Mouse (Mus musculus): ENCODE data around the gene Sptbn4. TPM values are rescaled to one million over a fixed set of nuclear protein-coding genes. Genes with fewer than 3 reads are reported as not detected.
A peak's percentile ranks its signal among the peaks of the same experiment; 100 is the strongest.

Gene Sptbn4
- total RNA-seq, 2 experiments from 2014 or later: 132 to 146 TPM

DNA sequence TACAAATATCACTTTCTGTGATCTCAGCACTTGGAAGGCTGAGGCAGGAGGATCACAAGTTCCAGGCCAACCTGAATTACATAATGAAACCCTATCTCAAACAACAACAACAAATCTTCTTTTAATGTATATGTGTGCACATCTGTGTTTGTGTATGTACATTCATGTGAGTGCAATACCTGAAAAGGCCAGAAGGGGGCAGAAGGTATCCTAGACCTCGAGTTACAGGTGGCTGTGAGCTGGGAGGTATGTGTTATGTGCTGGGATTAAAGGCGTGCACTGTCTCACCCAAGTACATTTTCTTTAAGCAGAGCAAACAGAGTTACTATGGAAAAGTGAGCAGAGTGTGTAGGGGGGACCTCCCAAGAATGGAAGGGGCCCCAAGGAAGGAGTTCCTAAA, 18.4 kb downstream of the Sptbn4 start:
- no peak for DNase-seq

DNA sequence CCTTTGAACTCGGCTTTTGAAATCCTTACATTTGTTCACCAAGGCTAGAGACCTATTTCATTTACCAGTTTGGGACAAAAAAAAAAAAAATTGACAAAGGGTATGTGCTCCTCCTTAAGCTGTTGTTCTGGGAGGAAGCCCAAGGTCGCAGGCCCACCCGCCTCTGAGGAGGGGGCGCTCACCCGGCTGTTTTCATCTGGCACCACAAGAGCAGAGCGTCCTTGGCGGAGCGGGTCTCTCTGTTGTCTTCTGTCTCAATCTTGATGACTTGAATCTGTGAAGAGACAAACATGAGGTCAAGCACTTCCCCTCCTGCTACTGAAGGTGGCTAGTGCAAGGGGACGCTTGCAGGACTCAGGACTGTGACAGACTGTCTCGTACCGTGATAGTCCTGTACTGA, 19.5 kb downstream of the Sptbn4 start:
- no peak for DNase-seq

DNA sequence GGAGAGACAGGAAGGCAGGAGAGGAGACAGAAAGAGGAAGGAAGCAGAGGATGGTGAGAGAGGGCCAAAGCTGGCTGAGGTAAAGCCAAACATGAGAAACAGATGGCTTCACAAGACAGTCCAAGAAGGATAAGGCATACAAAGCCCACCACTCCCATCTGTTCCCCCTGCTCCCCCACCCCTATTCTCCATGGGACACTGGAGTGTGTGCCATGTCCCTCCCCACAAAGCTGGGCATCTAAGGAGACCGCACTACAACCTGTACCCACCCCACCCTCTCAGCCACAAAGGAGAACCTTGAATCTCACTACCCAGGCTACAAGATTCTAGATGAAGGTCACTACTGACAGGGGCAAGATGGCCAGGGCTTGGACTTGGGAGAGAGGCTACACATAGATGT, 20.1 kb downstream of the Sptbn4 start:
- DNase-seq: no peak

DNA sequence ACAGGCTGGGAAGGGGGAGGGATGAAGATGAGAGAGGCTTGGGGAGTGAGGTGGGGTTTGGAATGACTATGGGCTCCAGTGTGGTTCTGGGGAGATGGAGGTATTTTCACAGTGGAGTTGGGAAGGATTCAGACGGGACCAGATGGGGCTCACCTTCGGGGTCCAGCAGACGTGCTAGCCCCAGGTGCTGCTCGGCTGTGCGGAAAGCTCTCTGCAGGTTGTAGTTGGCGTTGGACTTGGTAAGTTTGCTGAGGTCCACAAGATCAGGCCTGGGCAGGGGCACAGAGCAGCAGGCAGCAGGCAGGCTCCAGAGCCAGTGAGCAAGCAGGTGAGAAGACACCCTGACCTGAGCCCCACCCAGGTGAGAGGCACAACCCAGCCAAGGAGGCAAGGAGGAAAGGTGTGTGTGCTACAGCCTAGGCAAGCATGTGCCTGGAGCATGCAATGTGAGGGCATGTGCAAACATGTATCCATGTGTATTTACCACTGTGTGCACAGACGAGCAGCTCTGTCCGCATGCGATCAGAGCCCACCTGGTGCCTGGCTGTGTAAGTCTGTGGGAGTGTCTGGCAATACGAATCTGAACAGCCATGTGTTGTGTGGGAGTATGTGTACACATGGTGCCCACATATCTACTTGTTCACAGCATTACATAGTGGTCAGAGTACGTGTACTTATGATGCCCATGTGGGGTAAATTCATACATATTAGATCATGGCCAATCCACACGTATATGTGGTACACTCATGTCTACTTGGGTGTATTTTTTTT, 23.7 kb downstream of the Sptbn4 start:
- DNase-seq: no peak

DNA sequence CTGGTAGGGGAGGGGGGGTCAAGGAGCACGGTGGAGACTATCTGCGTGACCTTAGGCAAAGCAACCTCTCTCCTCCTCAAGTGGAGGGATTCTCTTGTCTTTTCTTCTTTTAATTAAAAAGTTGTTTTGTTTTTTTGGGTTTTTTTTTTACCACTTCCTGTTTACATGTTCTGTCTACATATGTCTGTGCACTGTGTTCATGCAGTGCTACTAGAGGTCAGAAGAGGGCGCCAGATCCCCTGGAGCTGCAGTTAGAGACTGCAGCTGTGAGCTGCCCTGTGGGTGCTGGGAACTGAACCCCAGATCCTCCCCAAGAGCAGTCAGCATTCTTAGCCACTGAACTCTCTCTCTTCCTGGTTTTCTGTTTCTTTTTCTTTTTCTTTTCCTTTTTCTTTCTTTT, 28.4 kb downstream of the Sptbn4 start:
- DNase-seq: no peak

DNA sequence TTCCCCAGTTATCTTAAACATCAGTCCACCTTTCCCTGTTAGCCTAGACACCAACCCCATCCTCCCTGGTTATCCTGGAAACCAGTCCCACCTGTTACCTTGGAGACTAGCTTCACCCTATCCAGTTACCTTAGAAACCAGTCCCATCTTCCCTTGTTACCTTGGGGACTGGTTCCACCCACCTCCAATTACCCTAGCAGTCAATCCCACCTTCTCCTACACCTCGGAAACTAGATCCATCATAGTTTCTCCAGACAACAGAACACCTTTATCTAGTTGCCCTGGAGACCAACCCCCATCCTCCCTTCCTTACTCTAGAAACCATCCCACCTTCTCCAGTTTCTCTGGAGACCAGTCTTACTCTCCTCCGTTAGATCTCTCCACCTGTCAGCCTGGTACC, 30.3 kb downstream of the Sptbn4 start:
- DNase-seq: no peak

DNA sequence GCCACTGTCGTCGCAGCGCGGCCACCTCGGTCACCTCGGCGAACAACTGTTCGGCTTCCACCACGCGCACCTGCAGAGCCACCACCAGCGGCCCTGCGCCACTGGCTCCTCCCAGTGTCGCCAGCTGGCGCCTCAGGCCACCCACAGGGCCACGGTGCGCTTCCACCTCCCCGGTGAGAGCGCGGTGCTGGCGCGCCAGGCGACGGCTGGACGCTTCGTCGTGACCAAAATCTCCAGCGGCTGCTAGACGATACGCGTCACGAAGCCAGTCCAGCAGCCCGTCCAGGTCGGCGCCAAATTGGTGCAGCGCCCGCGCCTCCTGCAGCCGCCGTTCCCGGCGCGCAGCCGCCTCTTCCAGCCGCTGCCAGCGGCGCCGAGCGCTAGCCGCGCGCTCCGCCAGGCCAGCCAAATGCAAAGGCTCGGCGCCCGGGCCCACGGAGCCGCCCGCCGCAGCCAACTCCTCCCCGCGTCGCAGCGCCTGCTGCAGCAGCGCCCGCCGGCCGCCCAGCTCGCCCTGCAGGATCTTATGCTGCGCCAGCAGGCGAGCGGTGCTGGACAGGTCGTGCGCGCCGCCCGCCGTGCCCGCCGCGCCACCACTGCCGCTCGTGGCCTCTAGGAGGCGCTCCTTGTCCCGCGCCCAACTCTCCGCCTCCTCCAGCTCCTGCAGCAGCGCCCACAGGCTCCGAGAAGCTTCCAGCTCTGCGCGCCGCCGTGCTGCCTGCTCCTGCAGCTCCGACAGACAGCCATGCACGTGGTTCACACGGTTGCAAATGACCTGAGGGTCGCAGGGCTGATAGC, 38.9 kb downstream of the Sptbn4 start:
- peak; percentile 67 to 76 for DNase-seq

DNA sequence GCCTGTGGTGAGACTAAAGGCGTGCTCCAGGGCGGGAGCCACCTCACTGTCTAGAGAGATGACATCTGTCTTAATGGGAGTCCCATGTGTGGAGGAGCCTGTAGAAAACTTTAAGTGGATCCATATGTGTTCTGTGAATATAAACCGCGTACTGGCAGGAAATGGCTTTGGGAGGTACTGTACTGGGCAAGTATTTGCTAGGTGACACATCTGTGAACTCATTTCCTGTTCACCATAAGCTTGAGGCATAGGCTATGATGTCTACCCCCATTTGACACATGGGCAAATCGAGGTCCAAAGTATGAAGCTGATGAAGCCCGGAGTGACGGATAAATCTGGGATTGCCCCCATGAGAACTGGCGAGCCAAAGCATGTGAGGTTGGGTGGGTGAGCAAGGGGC, 39.7 kb downstream of the Sptbn4 start:
- DNase-seq: no peak

DNA sequence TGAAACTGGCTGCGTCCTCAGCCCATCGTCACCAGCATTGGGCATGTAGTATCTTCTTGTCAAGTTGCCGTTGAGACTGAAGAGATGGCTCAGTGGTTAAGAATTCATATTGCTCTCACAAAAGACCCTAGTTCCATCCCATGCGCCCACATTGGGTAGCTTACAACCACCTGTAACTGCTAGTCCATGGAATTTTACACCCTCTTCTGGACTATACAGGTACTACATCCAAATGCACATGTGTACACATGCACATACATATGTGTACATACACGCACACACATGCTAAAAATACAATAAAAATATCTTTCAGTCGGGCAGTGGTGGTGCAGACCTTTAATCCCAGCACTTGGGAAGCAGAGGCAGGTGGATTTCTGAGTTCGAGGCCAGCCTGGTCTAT, 41.0 kb downstream of the Sptbn4 start:
- DNase-seq: no peak

DNA sequence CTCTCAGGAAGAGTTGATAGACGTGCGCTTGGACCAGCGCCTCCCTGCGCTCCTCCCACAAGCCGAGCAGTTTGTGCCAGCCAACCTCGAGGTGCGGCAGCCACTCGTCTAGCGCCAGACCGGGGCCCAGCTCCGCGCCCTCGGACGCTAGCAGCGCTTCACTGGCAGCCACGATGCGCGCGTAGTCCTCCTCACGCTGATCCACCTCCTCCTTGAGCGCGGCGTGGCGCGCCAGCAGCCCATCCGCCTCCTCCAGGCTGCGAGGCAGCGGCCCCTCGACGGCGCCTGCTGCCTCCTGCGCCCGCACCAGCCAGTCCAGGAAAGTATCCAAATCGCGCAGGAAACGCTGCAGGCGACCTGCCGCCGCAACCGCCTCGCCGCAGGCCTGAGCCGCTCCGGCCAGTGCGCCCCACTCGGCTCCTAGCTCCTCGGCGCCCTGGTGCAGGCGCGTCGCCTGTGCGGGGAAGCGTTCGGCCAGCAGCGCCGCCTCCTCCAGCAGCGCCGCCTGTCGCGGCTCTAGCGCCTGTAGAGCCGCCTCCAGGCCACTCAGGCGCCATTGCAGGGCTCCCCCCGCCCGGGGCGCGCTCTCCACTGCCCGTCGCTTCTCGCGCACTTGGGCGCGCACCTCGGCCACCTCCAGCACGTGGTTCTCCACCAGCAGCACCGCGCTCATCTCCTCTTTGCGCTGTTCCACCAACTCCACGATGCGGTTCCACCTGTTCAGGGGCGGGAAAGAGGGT, 43.1 kb downstream of the Sptbn4 start:
- no peak for DNase-seq

DNA sequence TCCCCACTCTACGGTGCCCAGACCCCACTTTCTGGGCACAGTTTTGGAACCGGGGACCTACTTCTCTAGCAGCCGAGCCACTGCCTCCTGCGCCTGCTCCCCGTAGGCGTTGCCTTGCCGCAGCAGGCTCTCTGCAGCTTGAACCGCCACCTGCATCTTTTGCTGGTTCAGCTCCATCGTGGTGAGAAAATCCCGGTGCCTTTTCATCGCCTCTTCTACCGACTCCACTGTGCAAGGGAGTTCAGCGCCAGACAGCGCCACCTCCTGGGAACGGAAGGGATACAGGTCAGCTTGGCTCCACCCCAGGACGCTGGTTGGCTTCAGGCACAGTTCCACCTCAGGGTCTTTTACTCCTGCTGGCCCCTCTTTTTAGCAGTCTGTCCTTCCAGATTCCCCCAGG, 44.8 kb downstream of the Sptbn4 start:
- peak; percentile 65 to 69 for DNase-seq

DNA sequence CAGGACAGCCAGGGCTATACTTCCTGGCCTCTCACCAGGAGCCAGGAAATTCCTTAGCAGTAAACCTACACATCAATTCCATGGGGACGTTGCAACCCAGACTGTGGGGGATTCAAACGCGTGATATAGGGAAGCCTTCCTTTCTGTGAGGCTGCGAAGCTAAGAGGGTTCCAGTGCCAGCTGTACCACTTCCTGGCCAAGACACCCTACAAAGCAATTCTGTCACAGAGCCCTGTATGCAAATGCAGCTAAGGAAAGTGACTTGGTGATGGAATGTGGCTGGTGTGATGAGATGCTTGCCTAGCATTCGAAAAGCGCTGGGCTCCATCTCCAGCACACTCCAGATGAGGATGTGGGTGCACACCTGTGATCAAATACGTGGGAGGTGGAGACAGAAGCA, 46.9 kb downstream of the Sptbn4 start:
- no peak for DNase-seq

DNA sequence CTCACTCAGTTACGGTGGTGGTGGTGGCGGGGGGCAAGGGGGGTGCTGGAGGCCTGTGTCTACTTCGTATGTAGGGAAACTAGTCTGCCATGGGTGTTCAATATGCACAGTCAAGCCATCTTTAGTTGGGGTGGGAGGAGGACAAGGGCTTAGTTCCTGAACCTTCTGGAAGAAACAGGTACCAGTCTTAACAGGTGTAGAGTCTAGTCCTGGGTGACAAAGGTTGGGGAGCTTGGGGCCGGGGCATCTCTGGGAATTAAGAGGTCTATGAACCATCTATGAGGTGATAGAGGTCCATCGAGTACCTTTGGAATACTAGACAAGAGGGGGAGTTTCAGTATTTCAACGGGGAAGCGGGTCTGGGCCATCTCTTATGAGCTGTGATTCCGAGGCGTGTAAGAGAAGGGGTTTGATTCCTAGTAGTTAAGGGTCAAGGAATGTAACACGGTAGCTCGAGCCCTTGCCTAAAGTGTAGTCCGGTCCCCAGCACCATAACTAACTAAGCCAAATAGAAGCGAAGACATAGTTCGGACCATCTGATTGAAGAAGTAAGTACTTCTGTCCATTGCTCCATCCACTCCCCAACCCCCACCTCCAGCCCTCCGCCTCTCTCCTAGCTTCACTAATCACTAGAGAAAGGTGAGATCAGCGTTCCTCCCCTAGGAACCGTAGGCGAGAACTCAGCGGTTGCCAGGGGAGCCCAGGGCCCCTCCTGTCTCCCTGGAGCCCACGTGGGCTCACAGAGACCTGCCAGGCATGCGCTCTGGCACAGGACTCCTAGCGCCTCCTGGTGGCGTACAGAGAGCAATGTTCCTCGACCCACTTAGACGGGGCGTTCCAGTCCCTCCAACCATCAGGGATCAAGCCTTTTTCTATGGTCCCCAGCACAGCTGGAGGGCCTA, 50.2 kb downstream of the Sptbn4 start:
- DNase-seq: peak; percentile 56 to 60

DNA sequence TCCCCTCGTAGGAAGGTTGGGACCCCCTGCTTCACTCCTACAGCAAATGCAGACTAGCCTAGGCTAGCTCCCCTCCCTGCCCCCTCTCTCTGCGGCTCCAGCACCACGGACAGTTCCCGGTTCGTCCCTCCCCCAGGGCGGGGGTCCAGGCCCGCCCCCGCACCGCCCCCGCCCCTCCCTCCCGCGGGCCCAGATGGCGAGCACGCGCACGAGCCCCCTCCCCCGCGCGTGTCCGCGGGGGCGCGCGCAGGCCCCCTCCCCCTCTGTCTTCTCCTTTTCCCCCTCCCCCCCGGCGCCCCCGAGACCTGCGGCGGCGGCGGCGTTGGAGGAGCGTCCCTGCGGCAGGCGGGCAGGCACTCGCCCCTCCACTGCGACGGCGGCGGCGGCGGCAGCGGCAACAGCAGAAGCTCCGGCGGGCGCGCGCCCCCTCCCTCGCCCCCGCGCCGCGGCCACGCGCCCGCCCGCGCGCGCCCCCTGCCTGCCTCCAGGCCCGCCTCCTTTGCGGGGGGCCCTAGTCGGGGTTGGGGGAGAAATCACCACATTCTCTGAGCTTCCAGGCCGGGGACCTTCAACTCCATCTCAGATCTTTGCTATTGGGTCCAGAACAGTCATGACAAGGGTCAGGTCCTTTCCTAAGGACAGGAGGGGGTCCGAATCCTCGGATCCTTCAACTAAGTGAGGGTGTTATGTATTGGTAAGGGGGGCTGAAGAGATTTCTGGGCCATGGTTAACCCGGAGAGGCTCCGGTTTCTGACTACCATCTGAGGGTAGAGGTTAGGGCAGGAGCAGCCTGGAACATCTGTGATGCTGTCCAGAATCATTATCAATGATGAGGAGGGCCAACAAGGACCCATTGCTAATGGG, 51.1 kb downstream of the Sptbn4 start:
- DNase-seq: peak; percentile 44 to 49

DNA sequence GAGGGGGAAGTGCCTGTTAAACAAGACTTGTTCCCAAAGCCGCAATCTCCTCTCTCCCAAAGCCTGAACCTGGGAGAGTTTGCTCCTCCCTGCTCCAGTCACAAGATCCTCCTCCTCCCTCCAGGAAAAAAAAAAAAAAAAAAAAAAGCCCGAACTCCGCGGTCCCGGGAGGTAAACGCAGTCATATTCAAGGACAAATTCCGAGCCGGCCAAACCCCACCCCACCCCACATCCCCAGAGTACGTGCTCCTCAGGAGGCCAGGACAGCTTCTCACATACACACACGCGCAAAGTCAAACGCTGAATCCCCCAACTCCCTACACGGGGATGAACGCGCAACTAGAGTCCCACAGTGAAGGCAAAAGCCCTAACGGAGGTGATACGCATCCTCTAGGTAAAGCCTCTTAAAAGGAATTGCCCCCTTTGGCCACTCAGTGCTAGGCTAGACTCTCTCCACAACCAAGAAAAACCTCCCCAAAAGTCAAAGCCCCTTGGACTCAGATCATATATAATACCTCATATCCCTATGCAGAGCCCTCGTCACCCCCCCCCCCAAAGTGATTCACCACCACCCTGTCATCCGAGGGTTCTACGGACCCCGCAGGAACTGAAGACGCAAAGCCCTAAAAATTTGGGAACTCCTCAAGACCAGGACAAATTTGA, 51.8 kb downstream of the Sptbn4 start:
- no peak for DNase-seq

DNA sequence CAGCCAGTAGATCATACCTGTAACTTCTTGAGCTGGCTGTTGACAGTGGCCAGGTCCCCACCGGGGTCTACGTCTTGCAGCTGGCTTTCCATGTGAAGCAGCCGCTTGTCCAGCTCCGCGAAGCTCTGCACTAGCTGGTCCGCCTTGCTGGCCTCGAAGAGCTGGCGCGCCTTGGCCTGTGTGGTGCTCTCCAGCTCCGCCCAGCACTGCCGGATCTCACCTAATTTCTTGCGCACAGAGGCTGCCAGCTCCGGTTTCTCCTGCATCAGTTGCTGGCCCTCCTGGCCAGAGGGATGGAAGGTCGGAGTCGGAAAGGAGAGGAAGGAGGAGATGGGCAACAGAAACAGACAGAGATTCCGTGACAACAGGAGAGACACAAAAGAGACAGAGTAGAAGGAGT, 56.1 kb downstream of the Sptbn4 start:
- no peak for DNase-seq

DNA sequence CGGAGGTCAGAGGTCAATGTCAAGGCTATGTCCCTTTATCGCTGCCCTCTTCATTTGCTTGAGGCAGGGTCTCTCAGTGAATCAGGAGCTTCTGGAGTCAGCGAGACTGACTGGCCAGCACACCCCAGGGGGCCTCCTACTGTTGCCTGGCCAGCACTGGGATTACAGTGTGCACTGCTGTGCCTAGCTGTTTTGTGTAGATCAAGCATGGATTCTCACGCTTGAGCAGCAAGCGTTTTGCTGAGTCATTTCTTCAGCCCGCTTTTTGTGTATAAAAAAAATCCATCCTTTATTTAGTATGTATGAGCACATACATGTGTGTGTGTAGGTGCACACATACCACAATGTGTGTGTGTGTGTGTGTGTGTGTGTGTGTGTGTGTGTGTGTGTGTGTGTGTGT, 58.3 kb downstream of the Sptbn4 start:
- no peak for DNase-seq

DNA sequence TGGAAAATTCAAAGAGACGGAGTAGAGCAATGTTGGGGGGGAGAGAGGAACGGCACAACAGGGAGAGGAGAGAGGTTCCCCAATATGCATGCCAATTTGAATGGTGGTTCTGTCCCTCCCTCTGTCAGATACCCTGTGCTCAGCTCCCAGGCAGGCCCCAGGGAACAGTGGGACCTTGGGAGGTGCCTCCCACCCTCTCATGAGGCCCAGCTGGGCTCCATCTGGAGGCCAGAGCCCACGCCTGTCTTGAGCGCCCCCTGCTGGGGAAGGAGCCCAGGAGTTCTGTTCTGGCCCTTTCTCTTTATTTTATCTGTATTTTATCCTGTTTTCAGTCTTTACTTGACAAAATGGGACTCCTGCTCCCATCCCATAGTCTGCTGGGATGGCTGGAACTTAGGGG, 62.8 kb downstream of the Sptbn4 start:
- peak in 1 of 2 experiments; percentile 64 for DNase-seq

DNA sequence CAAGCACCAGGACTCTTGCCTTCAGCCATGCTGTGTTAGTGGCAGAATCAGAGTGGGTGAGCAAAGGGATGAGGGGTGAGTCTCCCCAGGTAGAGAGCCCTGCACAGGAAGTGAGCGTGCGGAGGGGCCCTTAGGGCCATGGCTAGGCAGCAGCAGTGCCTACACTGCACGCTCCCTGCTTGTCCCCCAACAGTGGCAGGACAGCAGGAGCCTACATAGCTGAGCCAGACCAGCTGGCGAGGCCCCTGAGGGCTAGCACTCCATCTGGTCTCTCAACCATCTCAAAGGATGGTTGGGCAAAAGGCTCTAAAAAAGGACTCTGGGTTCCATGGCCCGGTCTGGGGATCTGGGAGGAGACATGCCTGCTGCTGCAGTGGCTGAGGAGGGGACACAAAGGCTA, 63.4 kb downstream of the Sptbn4 start:
- no peak for DNase-seq

DNA sequence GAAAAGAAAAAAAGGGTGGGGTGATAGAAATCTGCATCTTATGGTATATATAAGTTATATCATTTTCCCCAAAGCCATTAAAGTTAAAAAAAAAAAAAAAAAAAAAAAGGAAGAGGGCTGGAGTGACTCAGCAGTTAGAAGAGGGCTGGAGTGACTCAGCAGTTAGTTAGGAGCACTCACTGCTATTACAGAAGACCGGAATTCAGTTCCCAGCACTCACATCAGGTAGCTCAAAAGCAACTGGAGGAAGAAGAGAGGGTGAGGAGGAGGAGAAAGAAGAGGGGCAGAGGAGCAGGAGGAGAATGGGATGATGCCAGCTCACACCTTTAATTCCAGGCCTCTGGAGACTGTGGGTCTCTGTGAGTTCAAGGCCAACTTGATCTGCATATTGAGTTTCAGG, 64.3 kb downstream of the Sptbn4 start:
- DNase-seq: no peak

DNA sequence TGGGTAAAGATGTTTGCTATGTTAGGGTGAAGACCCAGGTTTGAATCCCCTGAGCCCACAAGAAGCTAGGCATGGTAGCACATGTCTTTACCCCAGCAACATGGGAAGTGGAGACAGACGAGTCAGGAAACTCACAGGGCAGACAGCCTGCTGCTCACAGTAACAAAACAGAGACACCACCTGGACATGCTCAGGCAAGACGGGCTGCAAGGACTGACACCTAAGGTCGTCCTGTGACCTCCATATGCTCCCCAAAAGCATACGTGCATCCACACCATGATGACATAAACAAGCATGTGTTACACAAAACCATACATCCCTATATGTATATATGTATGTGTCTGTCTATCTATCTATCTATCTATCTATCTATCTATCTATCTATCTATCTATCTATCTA, 65.9 kb downstream of the Sptbn4 start:
- no peak for DNase-seq

Data from layer of hippocampus, postnatal 36 days (tissue).